Mouse (Mus musculus) embryonic facial prominence, embryonic 14.5 days (tissue): ENCODE measurements around the gene Myh14. TPM values are rescaled to one million over a fixed set of nuclear protein-coding genes. Genes with fewer than 3 reads are reported as not detected.

ENCODE experiments used
- ATAC-seq: fragments of 200-750 bp; cut with Nextera tagmentation; 2 replicates; pipeline ENCODE4 v1.8.0; 2017; ENCODE audit warnings: low read depth, moderate number of reproducible peaks, moderate TSS enrichment
- DNase-seq: peaks from one replicate; pipeline ENCODE4 v3.0.0-alpha.2; 2015; ENCODE audit warnings: low spot score
- H3K27ac ChIP-seq: fragments of 300-500 bp; sonication (generic); replicated peaks from 2 replicates; pipeline ENCODE4 v1.5.1; 2014; ENCODE audit warnings: low read depth, mild to moderate bottlenecking, low read length, moderate library complexity
- H3K27me3 ChIP-seq: fragments of 300-500 bp; sonication (generic); replicated peaks from 2 replicates; pipeline ENCODE4 v1.6.1; 2014; ENCODE audit warnings: low read length; ENCODE audit not compliant: control insufficient read depth, insufficient read depth
- H3K36me3 ChIP-seq: fragments of 300-500 bp; sonication (generic); 2 replicates; pipeline ENCODE4 v1.6.1; 2014; ENCODE audit warnings: low read length, mixed read lengths; ENCODE audit not compliant: control insufficient read depth, insufficient read depth
- H3K4me1 ChIP-seq: fragments of 300-500 bp; sonication (generic); 2 replicates; pipeline ENCODE4 v1.6.1; 2014; ENCODE audit warnings: antibody characterized with exemption, low read length; ENCODE audit not compliant: control insufficient read depth, insufficient read depth
- H3K4me2 ChIP-seq: fragments of 300-500 bp; sonication (generic); 2 replicates; pipeline ENCODE4 v1.6.1; 2014; ENCODE audit warnings: low read depth, mild to moderate bottlenecking, low read length, moderate library complexity, mixed read lengths
- H3K4me3 ChIP-seq: fragments of 300-500 bp; sonication (generic); 2 replicates; pipeline ENCODE4 v1.5.1; 2014; ENCODE audit warnings: low read depth, mild to moderate bottlenecking, low read length
- H3K9ac ChIP-seq: fragments of 300-500 bp; sonication (generic); 2 replicates; pipeline ENCODE4 v1.6.1; 2014; ENCODE audit warnings: low read depth, mild to moderate bottlenecking, low read length, moderate library complexity, mixed read lengths
- H3K9me3 ChIP-seq: fragments of 300-500 bp; sonication (generic); 2 replicates; pipeline ENCODE4 v1.6.1; 2016; ENCODE audit warnings: low read length; ENCODE audit not compliant: control insufficient read depth
- WGBS: fragments of 180-500 bp; shearing (Covaris S2); extraction: QIAGEN DNeasy Blood & Tissue Kit; methylation state at CpG from one replicate; pipeline ENCODE4 v1.1.7; 2014; 5-methylcytosine and 5-hydroxymethylcytosine counted together
- polyA plus RNA-seq: library from polyadenylated mRNA; unstranded; fragments of >200 nt; fragmentation: Nextera tagmentation; extraction: Ambion mirVana; gene quantifications from 2 replicates; pipeline ENCODE4 v1.2.1, GENCODE M21; 2014

The Myh14 gene
- polyA plus RNA-seq, 1 experiment from 2014 or later = 13.8 TPM

GRCm38 (mm10) chr7:44584921-44585320, 85.7 kb downstream of the Myh14 start:
- peaks cover 8% of the 10 kb centered on the region for H3K4me1 ChIP-seq
- H3K4me2 ChIP-seq = no peak overlapping the region
- no peaks in the 10 kb centered on the region for H3K36me3 ChIP-seq
- no peak for DNase-seq
- 80% methylated on average over 6 of the region's 6 CpGs for WGBS
- no peak for ATAC-seq
- H3K27ac ChIP-seq = no peak overlapping the region
- H3K4me3 ChIP-seq = no peak overlapping the region
- peaks cover 38% of the 10 kb centered on the region for H3K27me3 ChIP-seq
- no peaks in the 10 kb centered on the region for H3K9me3 ChIP-seq
- H3K9ac ChIP-seq = no peak overlapping the region

GRCm38 (mm10) chr7:44584265-44584804, 86.3 kb downstream of the Myh14 start:
- ATAC-seq (no peak), DNase-seq (no peak)
- peaks cover 33% of the 10 kb centered on the region for H3K27me3 ChIP-seq
- H3K9ac ChIP-seq = no peak overlapping the region
- whole genome bisulfite sequencing = 80% methylated on average over 4 of the region's 4 CpGs
- H3K4me2 ChIP-seq = no peak overlapping the region
- H3K4me3 ChIP-seq = no peak overlapping the region
- H3K27ac ChIP-seq = no peak overlapping the region
- no peaks in the 10 kb centered on the region for H3K36me3 ChIP-seq
- H3K4me1 ChIP-seq = peaks cover 5% of the 10 kb centered on the region
- no peaks in the 10 kb centered on the region for H3K9me3 ChIP-seq

- Histone ChIP-seq H3K9me3 (0 out of 2 replicates have a peak, but pooled peaks cover 3% of the 10 kb centered on the region), H3K4me2 (no peak overlapping the region), H3K27ac (no peak overlapping the region), H3K27me3 (peaks cover 25% of the 10 kb centered on the region), H3K9ac (no peak overlapping the region), H3K36me3 (no peaks in the 10 kb centered on the region), H3K4me1 (peaks cover under 1% of the 10 kb centered on the region), H3K4me3 (no peak overlapping the region)
- DNase-seq (no peak), ATAC-seq (no peak)
- 82% methylated on average over 1 of the region's 1 CpGs for WGBS
Measured at GRCm38 (mm10) chr7:44583146-44583545, 87.5 kb downstream of the Myh14 start.

GRCm38 (mm10) chr7:44582709-44583108, 87.9 kb downstream of the Myh14 start:
- no peak for ATAC-seq
- no peak overlapping the region for H3K4me3 ChIP-seq
- no peaks in the 10 kb centered on the region for H3K4me1 ChIP-seq
- H3K9ac ChIP-seq = no peak overlapping the region
- WGBS = 65% methylated on average over 5 of the region's 5 CpGs
- H3K27me3 ChIP-seq = peaks cover 20% of the 10 kb centered on the region
- H3K4me2 ChIP-seq = no peak overlapping the region
- DNase-seq = no peak
- H3K27ac ChIP-seq = no peak overlapping the region
- H3K36me3 ChIP-seq = no peaks in the 10 kb centered on the region
- H3K9me3 ChIP-seq = 0 out of 2 replicates have a peak, but pooled peaks cover 4% of the 10 kb centered on the region

- no peak overlapping the region for H3K9ac ChIP-seq
- WGBS = 82% methylated on average over 6 of the region's 6 CpGs
- H3K4me2 ChIP-seq = no peak overlapping the region
- no peaks in the 10 kb centered on the region for H3K36me3 ChIP-seq
- H3K27me3 ChIP-seq = peaks cover 11% of the 10 kb centered on the region
- no peaks in the 10 kb centered on the region for H3K4me1 ChIP-seq
- no peak for ATAC-seq
- no peak overlapping the region for H3K4me3 ChIP-seq
- DNase-seq = no peak
- no peak overlapping the region for H3K27ac ChIP-seq
- H3K9me3 ChIP-seq = 0 out of 2 replicates have a peak, but pooled peaks cover 4% of the 10 kb centered on the region
Measured at GRCm38 (mm10) chr7:44581637-44582036, 89.0 kb downstream of the Myh14 start.

GRCm38 (mm10) chr7:44576333-44576844, 94.3 kb downstream of the Myh14 start:
- WGBS = 44% methylated on average over 5 of the region's 5 CpGs

GRCm38 (mm10) chr7:44572956-44573484, 97.6 kb downstream of the Myh14 start:
- 70% methylated on average over 5 of the region's 5 CpGs for WGBS
- no peaks in the 10 kb centered on the region for H3K4me1 ChIP-seq
- no peak overlapping the region for H3K9ac ChIP-seq
- DNase-seq (no peak), ATAC-seq (no peak)
- no peak overlapping the region for H3K4me2 ChIP-seq
- no peaks in the 10 kb centered on the region for H3K9me3 ChIP-seq
- H3K27me3 ChIP-seq = no peaks in the 10 kb centered on the region
- H3K4me3 ChIP-seq = no peak overlapping the region
- no peaks in the 10 kb centered on the region for H3K36me3 ChIP-seq
- H3K27ac ChIP-seq = no peak overlapping the region

More at GRCm38 (mm10) chr7:44576333-44576844, 94.3 kb downstream of the Myh14 start:
- Histone ChIP-seq H3K36me3 (no peaks in the 10 kb centered on the region), H3K9me3 (0 out of 2 replicates have a peak, but pooled peaks cover 4% of the 10 kb centered on the region), H3K4me3 (no peak overlapping the region), H3K4me1 (no peaks in the 10 kb centered on the region), H3K27me3 (no peaks in the 10 kb centered on the region), H3K9ac (no peak overlapping the region), H3K27ac (no peak overlapping the region), H3K4me2 (no peak overlapping the region)
- no peak for DNase-seq
- ATAC-seq = no peak

GRCm38 (mm10) chr7:44572213-44572701, 98.4 kb downstream of the Myh14 start, which contains the start of gene Napsa:
Napsa (plus strand) TSS chr7:44572380.
- no peak within 1 kb of the TSS for H3K4me3 ChIP-seq
- ATAC-seq (no peak), DNase-seq (no peak)
- 30% methylated on average over 4 of the region's 7 CpGs for WGBS
- H3K4me1 ChIP-seq = no peaks in the 10 kb centered on the region
- H3K4me2 ChIP-seq = no peak within 1 kb of the TSS
- H3K36me3 ChIP-seq = no peaks in the 10 kb centered on the region
- no peaks in the 10 kb centered on the region for H3K9me3 ChIP-seq
- H3K27ac ChIP-seq = no peak within 1 kb of the TSS
- H3K9ac ChIP-seq = no peak within 1 kb of the TSS
- H3K27me3 ChIP-seq = no peaks in the 10 kb centered on the region

- no peaks in the 10 kb centered on the region for H3K36me3 ChIP-seq
- no peak for ATAC-seq
- no peak overlapping the region for H3K4me2 ChIP-seq
- WGBS = 43% methylated on average over 4 of the region's 4 CpGs
- DNase-seq = no peak
- H3K4me3 ChIP-seq = no peak overlapping the region
- no peaks in the 10 kb centered on the region for H3K4me1 ChIP-seq
- no peaks in the 10 kb centered on the region for H3K9me3 ChIP-seq
- no peak overlapping the region for H3K27ac ChIP-seq
- H3K9ac ChIP-seq = no peak overlapping the region
- H3K27me3 ChIP-seq = no peaks in the 10 kb centered on the region
Measured at GRCm38 (mm10) chr7:44571811-44572210, 98.8 kb downstream of the Myh14 start.
